Mouse (Mus musculus): Measurements from ENCODE around the gene Bcl7a. TPM values are rescaled to one million over a fixed set of nuclear protein-coding genes. Genes with fewer than 3 reads are reported as not detected.

Gene Bcl7a
- polyA plus RNA-seq, 1 experiment: 5.6 TPM

GRCm38 (mm10) chr5:123362911-123363310, 19.3 kb downstream of the Bcl7a start:
- peaks cover 5% of the 10 kb centered on the region for H3K36me3 ChIP-seq (ENCODE audit: control insufficient read depth, insufficient read depth)
- no peak overlapping the region for H3ac ChIP-seq (ENCODE audit: control insufficient read depth, insufficient read length, low read depth)
- H3K4me3 ChIP-seq (ENCODE audit: insufficient read depth, poor library complexity, severe bottlenecking): no peak overlapping the region
- H3K79me3 ChIP-seq (ENCODE audit: low read depth): no peaks in the 10 kb centered on the region
- no peaks in the 10 kb centered on the region for H3K27me3 ChIP-seq (ENCODE audit: control insufficient read depth, insufficient read depth, insufficient read length)
- H3K79me2 ChIP-seq (ENCODE audit: control insufficient read depth, insufficient read depth): no peaks in the 10 kb centered on the region
- no peak for TF ChIP-seq CTCF (IDR thresholded peaks at IDR 0.05; ENCODE audit: control insufficient read depth, insufficient read depth, insufficient read length)
- no peak for TF ChIP-seq MYOD1 (IDR thresholded peaks at IDR 0.05; ENCODE audit: control insufficient read depth, insufficient read length, low read depth)
- TF ChIP-seq CEBPB (IDR thresholded peaks at IDR 0.05; ENCODE audit: low read depth): no peak
- no peak for TF ChIP-seq FOSL1 (IDR thresholded peaks at IDR 0.05; ENCODE audit: insufficient read depth, low read length, poor library complexity, severe bottlenecking)
- no peak for TF ChIP-seq MYOG (IDR thresholded peaks at IDR 0.05; ENCODE audit: control insufficient read depth, extremely low read depth, insufficient read length)
- no peak for TF ChIP-seq MAX (IDR thresholded peaks at IDR 0.05)
- TF ChIP-seq USF1 (IDR thresholded peaks at IDR 0.05; ENCODE audit: low read depth): no peak

GRCm38 (mm10) chr5:123364302-123364971, 20.8 kb downstream of the Bcl7a start:
- no peaks in the 10 kb centered on the region for H3K79me2 ChIP-seq (ENCODE audit: control insufficient read depth, insufficient read depth)
- no peaks in the 10 kb centered on the region for H3K36me3 ChIP-seq (ENCODE audit: control insufficient read depth, insufficient read depth)
- H3K27me3 ChIP-seq (ENCODE audit: control insufficient read depth, insufficient read depth, insufficient read length): no peaks in the 10 kb centered on the region
- TF ChIP-seq MYOD1 (IDR thresholded peaks at IDR 0.05; ENCODE audit: control insufficient read depth, insufficient read length, low read depth) (no peak), CEBPB (IDR thresholded peaks at IDR 0.05; ENCODE audit: low read depth) (no peak), USF1 (IDR thresholded peaks at IDR 0.05; ENCODE audit: low read depth) (no peak), FOSL1 (IDR thresholded peaks at IDR 0.05; ENCODE audit: insufficient read depth, low read length, poor library complexity, severe bottlenecking) (no peak), MYOG (IDR thresholded peaks at IDR 0.05; ENCODE audit: control insufficient read depth, extremely low read depth, insufficient read length) (no peak), MAX (IDR thresholded peaks at IDR 0.05) (no peak), CTCF (IDR thresholded peaks at IDR 0.05; ENCODE audit: control insufficient read depth, insufficient read depth, insufficient read length) (no peak)
- H3K79me3 ChIP-seq (ENCODE audit: low read depth): no peaks in the 10 kb centered on the region
- H3K4me3 ChIP-seq (ENCODE audit: insufficient read depth, poor library complexity, severe bottlenecking): no peak overlapping the region
- no peak overlapping the region for H3ac ChIP-seq (ENCODE audit: control insufficient read depth, insufficient read length, low read depth)

- Histone ChIP-seq H3K79me3 (ENCODE audit: low read depth) (no peaks in the 10 kb centered on the region), H3K79me2 (ENCODE audit: control insufficient read depth, insufficient read depth) (no peaks in the 10 kb centered on the region), H3ac (ENCODE audit: control insufficient read depth, insufficient read length, low read depth) (no peak overlapping the region), H3K4me3 (ENCODE audit: insufficient read depth, poor library complexity, severe bottlenecking) (no peak overlapping the region), H3K27me3 (ENCODE audit: control insufficient read depth, insufficient read depth, insufficient read length) (no peaks in the 10 kb centered on the region), H3K36me3 (ENCODE audit: control insufficient read depth, insufficient read depth) (peaks cover 13% of the 10 kb centered on the region)
- TF ChIP-seq CTCF (IDR thresholded peaks at IDR 0.05; ENCODE audit: control insufficient read depth, insufficient read depth, insufficient read length) (peak; percentile 80), FOSL1 (IDR thresholded peaks at IDR 0.05; ENCODE audit: insufficient read depth, low read length, poor library complexity, severe bottlenecking) (no peak)
These were observed 25.3 kb downstream of the Bcl7a start for GRCm38 (mm10) chr5:123368869-123369488.

GRCm38 (mm10) chr5:123370049-123370448, 26.4 kb downstream of the Bcl7a start:
- Histone ChIP-seq H3ac (ENCODE audit: control insufficient read depth, insufficient read length, low read depth) (no peak overlapping the region), H3K79me3 (ENCODE audit: low read depth) (no peaks in the 10 kb centered on the region), H3K36me3 (ENCODE audit: control insufficient read depth, insufficient read depth) (peaks cover 13% of the 10 kb centered on the region), H3K27me3 (ENCODE audit: control insufficient read depth, insufficient read depth, insufficient read length) (no peaks in the 10 kb centered on the region), H3K4me3 (ENCODE audit: insufficient read depth, poor library complexity, severe bottlenecking) (no peak overlapping the region), H3K79me2 (ENCODE audit: control insufficient read depth, insufficient read depth) (no peaks in the 10 kb centered on the region)
- TF ChIP-seq CEBPB (IDR thresholded peaks at IDR 0.05; ENCODE audit: low read depth) (no peak), MYOD1 (IDR thresholded peaks at IDR 0.05; ENCODE audit: control insufficient read depth, insufficient read length, low read depth) (no peak), MAX (IDR thresholded peaks at IDR 0.05) (no peak), USF1 (IDR thresholded peaks at IDR 0.05; ENCODE audit: low read depth) (no peak), FOSL1 (IDR thresholded peaks at IDR 0.05; ENCODE audit: insufficient read depth, low read length, poor library complexity, severe bottlenecking) (no peak), MYOG (IDR thresholded peaks at IDR 0.05; ENCODE audit: control insufficient read depth, extremely low read depth, insufficient read length) (no peak), CTCF (IDR thresholded peaks at IDR 0.05; ENCODE audit: control insufficient read depth, insufficient read depth, insufficient read length) (no peak)

- Histone ChIP-seq H3K79me3 (ENCODE audit: low read depth) (no peaks in the 10 kb centered on the region), H3K27me3 (ENCODE audit: control insufficient read depth, insufficient read depth, insufficient read length) (no peaks in the 10 kb centered on the region), H3K36me3 (ENCODE audit: control insufficient read depth, insufficient read depth) (peaks cover 13% of the 10 kb centered on the region), H3K4me3 (ENCODE audit: insufficient read depth, poor library complexity, severe bottlenecking) (no peak overlapping the region), H3ac (ENCODE audit: control insufficient read depth, insufficient read length, low read depth) (no peak overlapping the region), H3K79me2 (ENCODE audit: control insufficient read depth, insufficient read depth) (no peaks in the 10 kb centered on the region)
- TF ChIP-seq FOSL1 (IDR thresholded peaks at IDR 0.05; ENCODE audit: insufficient read depth, low read length, poor library complexity, severe bottlenecking): no peak
- TF ChIP-seq MYOD1 (IDR thresholded peaks at IDR 0.05; ENCODE audit: control insufficient read depth, insufficient read length, low read depth): no peak
- TF ChIP-seq MAX (IDR thresholded peaks at IDR 0.05): no peak
- no peak for TF ChIP-seq USF1 (IDR thresholded peaks at IDR 0.05; ENCODE audit: low read depth)
- no peak for TF ChIP-seq CTCF (IDR thresholded peaks at IDR 0.05; ENCODE audit: control insufficient read depth, insufficient read depth, insufficient read length)
- TF ChIP-seq CEBPB (IDR thresholded peaks at IDR 0.05; ENCODE audit: low read depth): no peak
- TF ChIP-seq MYOG (IDR thresholded peaks at IDR 0.05; ENCODE audit: control insufficient read depth, extremely low read depth, insufficient read length): no peak
These were observed 31.6 kb downstream of the Bcl7a start for GRCm38 (mm10) chr5:123375262-123375661.

Measured in C2C12 (cell line).